Mouse (Mus musculus) thymus, adult 18-20 months (tissue): ENCODE measurements around the gene Eif3d.
A peak's percentile ranks its signal among the peaks of the same experiment; 100 is the strongest.
"Not testable (repeated sequence)": the region's sequence is repeated elsewhere in the genome, so short reads cannot be mapped to it uniquely, and the experiment has no call there.

ENCODE experiments used
- DNase-seq, 2 experiments: peaks; one replicate each; pipeline ENCODE4 v3.0.0; 2022; ENCODE audit warnings: mixed read lengths in 2 of 2

Eif3d gene

GRCm38 (mm10) chr15:77970470-77971292 is at the start of gene Eif3d:
Eif3d (minus strand) TSS chr15:77970813.
- DNase-seq = peak; percentile 91 to 94

GRCm38 (mm10) chr15:78014046-78014445 is 43.4 kb upstream of the Eif3d start:
- no peak for DNase-seq

GRCm38 (mm10) chr15:78008206-78008605 is 37.6 kb upstream of the Eif3d start:
- not testable (repeated sequence) for DNase-seq

GRCm38 (mm10) chr15:78003929-78004328 is 33.3 kb upstream of the Eif3d start:
- DNase-seq = no peak

- DNase-seq = no peak
Measured at GRCm38 (mm10) chr15:78001400-78001799, 30.8 kb upstream of the Eif3d start.

- DNase-seq = no peak
Measured at GRCm38 (mm10) chr15:77988541-77988940, 17.9 kb upstream of the Eif3d start.

GRCm38 (mm10) chr15:77983391-77983790 is 12.8 kb upstream of the Eif3d start:
- DNase-seq = no peak

- DNase-seq = no peak
Measured at GRCm38 (mm10) chr15:77982195-77982939, 11.8 kb upstream of the Eif3d start.

- DNase-seq = no peak
Measured at GRCm38 (mm10) chr15:77981181-77981680, 10.6 kb upstream of the Eif3d start.

GRCm38 (mm10) chr15:77979427-77979865 is 8.8 kb upstream of the Eif3d start:
- no peak for DNase-seq

- no peak for DNase-seq
Measured at GRCm38 (mm10) chr15:77977663-77978062, 7.0 kb upstream of the Eif3d start.

GRCm38 (mm10) chr15:77974165-77974841 is 3.7 kb upstream of the Eif3d start:
- no peak for DNase-seq

- DNase-seq = no peak
Measured at GRCm38 (mm10) chr15:77969940-77970469, 608 bp downstream of the Eif3d start.

GRCm38 (mm10) chr15:77965117-77965528 is 5.5 kb downstream of the Eif3d start:
- DNase-seq = no peak

- no peak for DNase-seq
Measured at GRCm38 (mm10) chr15:77962447-77962846, 8.2 kb downstream of the Eif3d start.

- DNase-seq = no peak
Measured at GRCm38 (mm10) chr15:77960693-77961092, 9.9 kb downstream of the Eif3d start.

GRCm38 (mm10) chr15:77958071-77958470 is 12.5 kb downstream of the Eif3d start:
- no peak for DNase-seq

GRCm38 (mm10) chr15:77957625-77958024 is 13.0 kb downstream of the Eif3d start:
- DNase-seq = no peak

- peak; percentile 80 to 81 for DNase-seq
Measured at GRCm38 (mm10) chr15:77956404-77956901, 14.2 kb downstream of the Eif3d start, which contains the start of gene Foxred2. Foxred2 (minus strand) TSS chr15:77956722.

GRCm38 (mm10) chr15:77955440-77956403 is 14.9 kb downstream of the Eif3d start:
- peak in 1 of 2 experiments; percentile 19 for DNase-seq

- DNase-seq = no peak
Measured at GRCm38 (mm10) chr15:77954362-77954761, 16.3 kb downstream of the Eif3d start.
